Mouse (Mus musculus) bone marrow macrophage, adult 2 months (primary cell): ENCODE results near the gene Tmem165. TPM values are rescaled to one million over a fixed set of nuclear protein-coding genes. Genes with fewer than 3 reads are reported as not detected.
A peak's percentile ranks its signal among the peaks of the same experiment; 100 is the strongest.

Source experiments
- H3K27ac ChIP-seq: 2 replicates; pipeline ENCODE4 v1.5.1; 2012; ENCODE audit warnings: low read depth, low read length; ENCODE audit not compliant: insufficient read depth
- H3K4me1 ChIP-seq: 2 replicates; pipeline ENCODE4 v1.6.1; 2012; ENCODE audit warnings: low read length; ENCODE audit not compliant: control insufficient read depth, insufficient read depth
- H3K4me3 ChIP-seq: 2 replicates; pipeline ENCODE4 v1.5.1; 2012; ENCODE audit warnings: mild to moderate bottlenecking, low read length, moderate library complexity; ENCODE audit not compliant: insufficient read depth
- CTCF ChIP-seq: IDR thresholded peaks from 2 replicates; pipeline ENCODE4 v1.5.1; 2012; ENCODE audit warnings: low read depth, mild to moderate bottlenecking, low read length, moderate library complexity
- POLR2A ChIP-seq: IDR thresholded peaks from 2 replicates; pipeline ENCODE4 v1.6.1; 2012; ENCODE audit warnings: mild to moderate bottlenecking, low read depth, low read length, borderline replicate concordance
- polyA plus RNA-seq: library from polyadenylated mRNA; stranded (reverse); fragments of >200 nt; gene quantifications from 2 replicates; pipeline ENCODE4 v1.2.4, GENCODE M21; 2012; ENCODE audit not compliant: missing spikeins, insufficient read depth, insufficient read length

The Tmem165 gene
- polyA plus RNA-seq, 1 experiment: 60.9 TPM

DNA sequence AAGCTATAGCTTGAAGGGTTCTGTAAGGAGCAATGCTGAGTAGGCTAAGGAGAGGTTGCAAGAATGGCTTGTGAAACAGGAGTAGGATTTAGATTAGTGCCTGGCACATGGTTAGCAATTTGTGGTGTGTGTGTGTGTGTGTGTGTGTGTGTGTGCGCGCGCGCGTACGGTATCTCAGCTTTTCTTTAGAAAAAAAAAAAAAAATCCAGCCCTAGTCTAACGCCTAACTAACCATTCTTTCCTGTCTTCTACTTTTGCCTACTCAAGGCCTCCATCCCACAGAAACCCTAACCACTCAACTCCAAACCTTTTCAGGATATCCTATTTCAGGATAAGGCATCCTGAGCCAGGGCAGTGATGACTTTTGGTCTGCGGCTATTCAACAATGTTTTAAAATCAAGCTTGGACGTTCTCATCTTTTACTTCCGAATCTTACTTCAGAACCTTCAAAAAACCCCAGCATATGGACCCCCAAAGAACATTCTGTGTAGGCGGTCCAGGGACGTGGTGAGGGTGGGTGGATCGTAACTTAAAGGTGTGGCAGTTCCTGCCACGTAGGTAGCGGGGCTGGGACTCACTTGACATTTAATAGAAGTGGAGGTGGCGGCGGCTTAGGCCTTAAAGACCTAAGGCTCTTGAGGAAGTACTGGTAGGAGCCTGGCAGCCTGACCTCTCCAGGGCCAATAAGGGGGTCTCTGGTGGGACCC is 484 bp upstream of the Tmem165 start:
- H3K27ac ChIP-seq: no peak overlapping the region
- H3K4me1 ChIP-seq: peaks cover 42% of the 10 kb centered on the region
- peak overlapping the region; percentile 88 for H3K4me3 ChIP-seq
- TF ChIP-seq POLR2A (no peak), CTCF (no peak)

GRCm38 (mm10) chr5:76184286-76185080 is 803 bp downstream of the Tmem165 start:
- peak overlapping the region; percentile 34 for H3K27ac ChIP-seq
- TF ChIP-seq POLR2A (no peak), CTCF (no peak)
- peak overlapping the region; percentile 88 for H3K4me3 ChIP-seq
- peaks cover 39% of the 10 kb centered on the region for H3K4me1 ChIP-seq

GRCm38 (mm10) chr5:76187885-76188284 is 4.2 kb downstream of the Tmem165 start:
- no peak overlapping the region for H3K4me3 ChIP-seq
- no peak overlapping the region for H3K27ac ChIP-seq
- H3K4me1 ChIP-seq: peaks cover 42% of the 10 kb centered on the region
- TF ChIP-seq POLR2A (no peak), CTCF (no peak)

DNA sequence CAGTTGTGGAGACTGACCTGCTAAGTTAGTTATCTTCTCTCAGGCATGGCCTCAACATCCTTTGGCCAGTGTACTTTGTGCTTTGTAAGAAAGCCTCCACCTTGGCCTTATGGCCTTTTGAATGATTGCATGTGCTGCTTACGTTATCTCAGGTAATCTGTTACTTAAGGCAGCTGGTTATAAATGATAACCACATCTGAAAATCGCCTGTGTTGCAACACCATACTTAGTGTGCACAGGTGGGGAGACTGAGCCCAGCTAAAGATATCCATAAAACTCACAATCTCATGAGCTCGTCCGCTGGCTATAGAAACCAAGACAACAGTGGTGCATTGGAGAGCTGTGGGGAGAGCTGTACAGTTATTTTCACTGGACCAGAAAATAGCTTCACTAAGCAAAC is 6.9 kb downstream of the Tmem165 start:
- H3K4me1 ChIP-seq: peaks cover 38% of the 10 kb centered on the region

GRCm38 (mm10) chr5:76193075-76193474 is 9.4 kb downstream of the Tmem165 start:
- Histone ChIP-seq H3K27ac (no peak overlapping the region), H3K4me3 (no peak overlapping the region), H3K4me1 (peaks cover 24% of the 10 kb centered on the region)
- TF ChIP-seq POLR2A (no peak), CTCF (no peak)

More for the DNA sequence above, 6.9 kb downstream of the Tmem165 start:
- Histone ChIP-seq H3K4me3 (no peak overlapping the region), H3K27ac (no peak overlapping the region)
- no peak for TF ChIP-seq CTCF
- TF ChIP-seq POLR2A: no peak

GRCm38 (mm10) chr5:76194377-76194945 is 10.8 kb downstream of the Tmem165 start:
- H3K4me3 ChIP-seq: no peak overlapping the region
- TF ChIP-seq POLR2A (no peak), CTCF (no peak)
- H3K27ac ChIP-seq: no peak overlapping the region
- peaks cover 19% of the 10 kb centered on the region for H3K4me1 ChIP-seq

DNA sequence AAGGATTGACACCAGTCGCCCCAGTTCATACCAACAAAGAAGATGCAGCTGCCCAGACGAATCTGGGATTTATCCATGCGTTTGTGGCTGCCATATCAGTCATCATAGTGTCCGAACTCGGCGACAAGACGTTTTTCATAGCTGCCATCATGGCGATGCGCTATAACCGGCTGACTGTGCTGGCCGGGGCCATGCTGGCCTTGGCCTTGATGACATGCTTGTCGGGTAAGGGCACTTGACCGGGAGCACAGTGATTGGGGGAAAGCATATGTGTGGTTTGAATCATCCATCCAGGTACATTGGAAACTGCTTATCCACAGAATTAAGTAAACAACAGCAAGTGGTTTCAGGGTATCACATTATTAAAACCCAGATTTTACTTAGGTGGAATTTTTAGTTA is 15.7 kb downstream of the Tmem165 start:
- no peak for TF ChIP-seq CTCF
- TF ChIP-seq POLR2A: no peak
- no peak overlapping the region for H3K27ac ChIP-seq
- peaks cover 8% of the 10 kb centered on the region for H3K4me1 ChIP-seq

GRCm38 (mm10) chr5:76203171-76203570 is 19.5 kb downstream of the Tmem165 start:
- TF ChIP-seq POLR2A: no peak
- no peak for TF ChIP-seq CTCF
- H3K4me1 ChIP-seq: peaks cover 4% of the 10 kb centered on the region
- no peak overlapping the region for H3K27ac ChIP-seq
- no peak overlapping the region for H3K4me3 ChIP-seq

More for the DNA sequence above, 15.7 kb downstream of the Tmem165 start:
- no peak overlapping the region for H3K4me3 ChIP-seq

DNA sequence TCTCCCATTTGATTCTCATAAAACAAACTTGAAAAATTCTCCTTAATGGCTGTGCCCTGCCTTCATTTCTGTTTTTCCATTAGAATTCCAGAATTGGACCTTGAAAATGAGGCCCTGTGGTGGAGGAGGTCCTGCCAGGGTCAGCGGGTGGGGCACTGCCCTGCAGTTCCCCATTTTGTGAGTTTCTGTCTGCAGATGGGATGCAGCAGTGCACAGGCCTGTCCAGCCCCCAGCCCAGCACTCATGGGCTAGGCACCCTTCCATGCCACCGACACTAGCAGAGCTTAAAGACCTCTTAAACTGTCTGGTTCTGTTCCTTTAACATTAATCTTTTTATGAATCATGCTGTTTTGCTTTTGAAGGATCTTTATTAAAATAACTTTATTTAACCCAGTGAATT is 22.2 kb downstream of the Tmem165 start:
- no peak overlapping the region for H3K4me3 ChIP-seq
- no peak for TF ChIP-seq POLR2A
- TF ChIP-seq CTCF: no peak
- no peak overlapping the region for H3K27ac ChIP-seq
- H3K4me1 ChIP-seq: peaks cover 4% of the 10 kb centered on the region

- H3K4me3 ChIP-seq: no peak overlapping the region
- peaks cover 2% of the 10 kb centered on the region for H3K4me1 ChIP-seq
- TF ChIP-seq CTCF: no peak
- TF ChIP-seq POLR2A: no peak
- H3K27ac ChIP-seq: no peak overlapping the region
Observed at GRCm38 (mm10) chr5:76208066-76208465, 24.4 kb downstream of the Tmem165 start.
